ENCODE assay signal across 12 mouse cellular contexts in genomic region chr8:82841520-82842142, GRCm38 (mm10). TPM values are rescaled to one million over a fixed set of nuclear protein-coding genes. Genes with fewer than 3 reads are reported as not detected.
DNase-seq lines count a peak whose midpoint lies in the region; ATAC-seq and TF ChIP-seq lines count a peak whose summit lies in the region.
"Had no signal": no experiment of that assay in that cellular context is flagged by ENCODE, and none has a peak within 500 bp of the region (broad histone marks: within the 10 kb centered on the region; RNA-seq: fewer than 3 reads in every experiment).

No protein-coding gene starts in this region.

- no peak overlapping the region for H3K27ac ChIP-seq in gastrocnemius, adult 2 months
- H3K27ac ChIP-seq in liver, postnatal 0 days (ENCODE audit: low read depth) = no peak overlapping the region
- no peak overlapping the region for H3K27ac ChIP-seq in liver, embryonic 12.5 days
- H3K27ac ChIP-seq: limb, embryonic 13.5 days had no signal

- 41% methylated on average over 6 of the region's 6 CpGs for WGBS in liver, postnatal 0 days (ENCODE audit: insufficient replicate concordance)
- 45% methylated on average over 6 of the region's 6 CpGs for WGBS in liver, embryonic 12.5 days (ENCODE audit: insufficient replicate concordance)

- no peak overlapping the region for H3K4me3 ChIP-seq in gastrocnemius, adult 2 months
- no peak overlapping the region for H3K4me3 ChIP-seq in liver, postnatal 0 days (ENCODE audit: low read depth, low read length)
- H3K4me3 ChIP-seq in liver, embryonic 12.5 days = no peak overlapping the region
- H3K4me3 ChIP-seq: limb, embryonic 13.5 days had no signal

- no peak for TF ChIP-seq EP300 in liver, postnatal 0 days (IDR thresholded peaks at IDR 0.05; ENCODE audit: low read depth)

- TF ChIP-seq CTCF in gastrocnemius, adult 2 months (IDR thresholded peaks at IDR 0.05) = peak; percentile 71
- TF ChIP-seq CTCF in liver, postnatal 0 days (IDR thresholded peaks at IDR 0.05; ENCODE audit: low read depth) = peak; percentile 45

- no peak overlapping the region for H3K9ac ChIP-seq in liver, postnatal 0 days (replicated peaks)
- H3K9ac ChIP-seq in liver, embryonic 12.5 days = no peak overlapping the region
- H3K9ac ChIP-seq: limb, embryonic 13.5 days had no signal

- ATAC-seq in liver, postnatal 0 days = no peak
- ATAC-seq in liver, embryonic 12.5 days = no peak

- H3K4me1 ChIP-seq in liver, postnatal 0 days (ENCODE audit: insufficient read depth) = no peaks in the 10 kb centered on the region
- peaks cover 6% of the 10 kb centered on the region for H3K4me1 ChIP-seq in liver, embryonic 12.5 days
- H3K4me1 ChIP-seq: limb, embryonic 13.5 days had no signal

- H3K4me2 ChIP-seq in liver, postnatal 0 days (ENCODE audit: low read depth, low read length) = no peak overlapping the region
- no peak overlapping the region for H3K4me2 ChIP-seq in liver, embryonic 12.5 days
- H3K4me2 ChIP-seq: limb, embryonic 13.5 days had no signal

- DNase-seq in gastrocnemius, adult 2 months = no peak
- DNase-seq in gastrocnemius, postnatal 25 days = no peak
- no peak for DNase-seq in liver, postnatal 0 days
- DNase-seq in brain, adult 2 months (ENCODE audit: low read depth, low spot score) = peak; percentile 41
- DNase-seq in naive thymus-derived CD4-positive, alpha-beta T cell, adult 2 months (ENCODE audit: low read depth) = peak; percentile 4
- no peak for DNase-seq in left cerebral cortex, adult 11 months (ENCODE audit: low spot score)
- no peak for DNase-seq in layer of hippocampus, adult 11-12 months (ENCODE audit: low spot score)
- DNase-seq: adrenal gland, adult 2 months; cerebellum, adult 9-10 months; thymus, adult 18-20 months had no signal

- H3K27me3 ChIP-seq in liver, postnatal 0 days (ENCODE audit: insufficient read depth, low read length) = no peaks in the 10 kb centered on the region
- H3K27me3 ChIP-seq in liver, embryonic 12.5 days (replicated peaks) = no peaks in the 10 kb centered on the region
- H3K27me3 ChIP-seq: limb, embryonic 13.5 days had no signal

- no peaks in the 10 kb centered on the region for H3K9me3 ChIP-seq in liver, postnatal 0 days (ENCODE audit: low read length)
- H3K9me3 ChIP-seq in liver, embryonic 12.5 days (replicated peaks) = no peaks in the 10 kb centered on the region
- H3K9me3 ChIP-seq: limb, embryonic 13.5 days had no signal

- H3K36me3 ChIP-seq in liver, postnatal 0 days (replicated peaks; ENCODE audit: insufficient read depth, low read length) = no peaks in the 10 kb centered on the region
- H3K36me3 ChIP-seq in liver, embryonic 12.5 days = no peaks in the 10 kb centered on the region
- H3K36me3 ChIP-seq: limb, embryonic 13.5 days had no signal

- intact Hi-C loops in gastrocnemius, adult 2 months (cut with DNase I) = no loop called here

RNA-seq across cellular contexts. Expression of gene Rnf150, which starts 21.5 kb away (rescaled TPM):
- 10 to 100 TPM; 26.0 to 34.8 TPM for total RNA-seq in gastrocnemius, adult 2 months (2021)
- total RNA-seq in gastrocnemius, postnatal 25 days (2021) = 10 to 100 TPM; 17.1 to 19.5 TPM
- 0.14 and 0.15 TPM in 2 replicates for polyA plus RNA-seq in liver, postnatal 0 days (2015; fragmentation: Nextera tagmentation; extraction: Ambion mirVana)
- 0.17 and 0.19 TPM in 2 replicates for polyA plus RNA-seq in liver, embryonic 12.5 days (2016; fragmentation: Nextera tagmentation; extraction: Ambion mirVana)

Comparison
In these comparisons a context has a peak if more than half of its experiments do, and no peak if none do; other contexts are left out.
1. DNase-seq: peak in brain, adult 2 months (single experiment) and naive thymus-derived CD4-positive, alpha-beta T cell, adult 2 months (single experiment); none in gastrocnemius, adult 2 months (single experiment), gastrocnemius, postnatal 25 days (single experiment), liver, postnatal 0 days (single experiment), left cerebral cortex, adult 11 months (single experiment) and layer of hippocampus, adult 11-12 months (single experiment).